Mouse (Mus musculus) neutrophil, adult 5-6 weeks (primary cell): ENCODE measurements at regions not wholly inside any gene's neighbourhood (a gene's known extent, or its start where the extent isn't known, plus 50 kb on each side); places are given as distances from the start of the nearest gene placed in this dataset.

Experiments used
- ATAC-seq: fragments of 151-379, 151-347 bp; 2 replicates; pipeline ENCODE4 v1.8.0; 2017; ENCODE audit warnings: mild to moderate bottlenecking, moderate TSS enrichment; ENCODE audit not compliant: insufficient number of reproducible peaks, poor library complexity, low FRiP score, severe bottlenecking; ENCODE audit errors: extremely low read depth

GRCm38 (mm10) chr2:178692231-178692630 is 261.9 kb downstream of the Cdh26 start:
- ATAC-seq: no peak

DNA sequence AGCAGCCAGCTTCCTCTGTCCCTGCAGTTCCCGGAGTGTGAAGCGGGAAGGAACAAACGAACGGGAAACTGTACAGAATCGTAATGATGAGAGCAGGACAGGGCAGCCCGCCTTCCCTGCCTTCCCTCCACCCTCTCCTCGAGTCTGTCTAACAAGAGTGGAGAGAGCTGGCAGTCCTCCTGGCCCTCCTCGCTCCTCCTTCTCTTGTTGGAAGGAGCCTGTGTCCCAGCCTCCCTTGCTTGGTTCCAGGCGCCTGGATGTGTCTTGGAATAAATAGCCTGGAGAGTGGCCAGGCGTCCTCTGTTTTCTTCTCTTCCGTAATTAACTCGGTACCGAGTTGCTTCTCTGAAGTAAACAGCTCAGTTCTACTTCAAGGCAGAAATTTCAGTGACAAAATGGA is 268.3 kb downstream of the Cdh26 start:
- ATAC-seq: no peak

GRCm38 (mm10) chr2:178700825-178701224 is 270.5 kb downstream of the Cdh26 start:
- ATAC-seq: no peak

DNA sequence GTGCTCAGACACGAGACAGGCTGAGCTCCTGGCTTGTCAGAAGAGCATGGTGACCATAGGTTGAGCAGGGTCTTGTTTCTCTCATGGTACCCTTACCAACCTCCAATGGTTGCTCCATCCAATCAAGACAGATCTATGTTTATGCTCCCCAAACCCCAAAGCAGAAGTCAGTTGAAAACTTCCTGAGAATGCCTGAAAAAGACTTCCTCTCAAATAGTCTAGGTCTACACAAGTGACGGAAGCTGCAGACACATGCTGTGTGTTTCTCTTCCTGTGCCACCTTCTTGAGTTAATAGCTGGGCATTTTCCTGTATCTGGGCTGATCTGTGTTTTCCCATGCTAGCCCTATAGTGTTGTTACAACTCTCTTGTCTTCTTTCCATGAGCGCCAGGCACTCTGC is 274.2 kb downstream of the Cdh26 start:
- ATAC-seq: no peak

DNA sequence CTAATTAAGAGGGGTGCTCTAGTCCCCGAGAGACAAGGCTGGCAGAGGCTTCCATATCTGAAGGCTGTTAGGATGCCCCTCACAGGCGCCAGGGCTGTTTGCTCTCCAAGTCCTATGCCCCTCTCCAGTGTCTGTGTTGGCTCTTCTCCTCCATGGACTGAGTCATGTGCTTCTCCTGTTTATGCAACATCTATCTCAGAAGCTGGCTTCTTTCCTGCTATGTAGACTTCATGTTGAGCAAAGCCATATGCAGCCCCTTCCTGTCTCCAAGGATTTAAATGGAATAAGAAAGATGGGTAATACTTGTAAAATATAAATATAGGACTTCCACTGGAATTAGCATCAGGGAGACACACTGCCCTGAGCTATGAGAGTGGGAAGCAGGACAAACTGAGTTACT is 278.3 kb downstream of the Cdh26 start:
- ATAC-seq: no peak

GRCm38 (mm10) chr2:178709192-178709881 is 279.0 kb downstream of the Cdh26 start:
- ATAC-seq: no peak

- ATAC-seq: no peak
Observed at GRCm38 (mm10) chr2:178710001-178710400, 279.7 kb downstream of the Cdh26 start.

- ATAC-seq: no peak
Observed at GRCm38 (mm10) chr2:178711587-178712080, 281.3 kb downstream of the Cdh26 start.

DNA sequence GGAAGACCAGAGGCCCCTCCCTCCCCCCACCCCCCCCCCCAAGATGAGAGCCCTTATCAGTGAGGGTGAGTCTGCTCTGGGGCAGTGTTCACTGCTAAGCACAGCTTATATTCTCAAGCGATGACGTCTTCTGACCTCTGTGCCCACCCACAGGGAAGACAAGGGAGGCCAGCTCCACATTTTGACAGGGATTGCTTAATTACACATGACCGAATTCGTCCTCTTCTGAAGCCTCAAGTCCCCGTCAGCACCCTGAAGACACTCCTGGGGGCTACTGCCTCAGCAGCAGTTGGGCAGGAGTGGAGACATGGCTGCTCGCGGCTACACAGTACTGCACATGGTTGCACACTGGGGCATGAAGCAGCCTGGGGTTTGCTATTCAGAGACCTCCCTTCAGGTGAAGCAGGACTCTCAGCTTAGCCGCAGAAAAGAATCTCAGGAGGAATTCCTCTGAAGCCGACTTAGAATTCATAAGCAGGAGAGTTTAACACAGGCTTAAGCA is 282.1 kb downstream of the Cdh26 start:
- ATAC-seq: no peak

DNA sequence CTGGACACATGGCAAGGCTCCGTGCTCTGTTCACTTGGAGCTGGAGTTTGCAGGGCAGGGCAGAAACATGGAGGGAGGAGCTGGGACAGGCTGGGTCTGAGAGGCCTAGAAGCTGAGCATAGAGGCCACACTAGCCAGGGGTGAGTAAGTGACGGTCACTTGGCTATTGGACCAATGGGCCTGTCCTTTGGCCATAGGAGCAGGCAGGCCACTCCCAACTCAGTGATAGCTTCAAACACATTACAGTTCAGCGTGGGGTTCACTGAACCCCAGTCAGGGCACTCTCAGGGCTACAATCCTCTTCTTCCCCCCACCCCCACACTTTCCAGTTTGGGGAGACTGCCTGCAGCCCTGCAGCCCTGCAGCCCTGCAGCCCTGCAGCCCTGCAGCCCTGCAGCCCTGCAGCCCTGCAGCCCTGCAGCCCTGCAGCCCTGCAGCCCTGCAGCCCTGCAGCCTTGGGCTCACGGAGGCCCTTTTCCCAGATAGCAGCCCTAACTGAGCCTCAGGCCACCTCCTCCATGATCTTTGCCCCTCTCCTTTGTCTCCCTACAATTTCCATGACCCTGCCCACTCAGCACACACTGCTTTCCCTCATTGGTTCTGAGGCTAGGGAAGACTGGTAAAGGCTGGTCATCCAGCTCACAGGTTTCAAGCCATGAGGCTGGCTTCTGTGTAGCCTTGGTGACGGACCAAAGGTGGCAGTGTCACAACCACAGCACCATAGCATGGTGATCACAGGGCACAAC is 285.3 kb downstream of the Cdh26 start:
- ATAC-seq: no peak

DNA sequence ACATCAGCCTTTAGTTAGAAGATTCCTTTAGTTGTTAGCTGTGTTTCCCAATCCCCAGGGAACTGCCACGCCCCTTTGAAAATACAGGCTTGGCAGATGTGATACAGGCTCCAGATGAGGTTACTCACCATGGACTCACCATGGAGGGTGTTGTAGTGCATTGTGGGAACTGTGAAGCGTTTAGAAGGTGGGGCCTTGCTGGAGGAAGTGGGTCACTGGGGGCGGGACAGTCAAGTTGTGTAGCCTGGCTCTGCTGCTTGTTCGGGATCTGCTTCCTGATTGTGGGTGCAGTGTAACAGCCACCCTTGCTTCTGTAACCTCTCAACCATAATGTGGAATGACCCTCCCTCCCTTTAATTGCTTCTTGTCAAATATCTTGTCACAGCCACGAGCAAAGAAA is 287.7 kb downstream of the Cdh26 start:
- ATAC-seq: no peak

DNA sequence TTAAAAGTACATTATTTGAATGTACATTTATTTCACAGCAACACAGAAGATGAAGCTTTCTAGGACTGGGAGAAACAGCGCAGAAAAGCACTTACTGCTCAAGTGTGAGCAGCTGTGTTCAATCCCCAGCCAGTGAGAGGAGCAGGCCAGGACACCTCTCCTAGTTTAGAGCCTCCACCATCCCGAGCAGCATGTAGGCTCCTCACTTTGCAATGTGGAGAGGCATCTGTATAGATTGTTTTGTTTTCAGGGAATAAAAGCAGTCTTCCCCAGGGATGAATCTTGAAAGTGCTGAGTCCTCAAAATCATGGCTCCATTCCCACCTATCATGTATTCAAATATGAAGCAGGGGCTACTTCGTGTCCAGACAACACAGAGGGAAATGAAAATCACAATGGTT is 293.1 kb downstream of the Cdh26 start:
- no peak for ATAC-seq

DNA sequence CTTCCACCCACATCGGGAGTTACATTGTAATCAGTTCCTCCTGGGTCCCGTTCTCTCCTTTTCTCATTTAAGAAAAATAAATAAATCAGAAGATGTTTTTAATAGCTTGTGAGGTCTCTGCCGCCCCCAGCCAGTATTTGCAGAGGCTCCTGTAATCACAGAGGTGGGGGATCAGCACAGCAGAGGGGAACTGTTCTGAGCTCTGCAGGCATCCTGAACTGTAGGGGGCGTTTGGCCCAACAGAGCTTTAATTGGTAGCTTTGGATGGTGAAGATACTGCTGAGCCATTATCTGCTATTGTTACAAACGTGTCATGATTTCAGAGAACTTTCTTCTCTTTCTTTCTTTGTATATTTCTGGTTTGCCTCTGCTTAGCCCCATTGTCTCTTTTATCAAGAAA is 293.9 kb downstream of the Cdh26 start:
- ATAC-seq: no peak

- no peak for ATAC-seq
Observed at GRCm38 (mm10) chr2:178727930-178728793, 297.8 kb downstream of the Cdh26 start.

GRCm38 (mm10) chr2:178728794-178729120 is 298.4 kb downstream of the Cdh26 start:
- no peak for ATAC-seq

DNA sequence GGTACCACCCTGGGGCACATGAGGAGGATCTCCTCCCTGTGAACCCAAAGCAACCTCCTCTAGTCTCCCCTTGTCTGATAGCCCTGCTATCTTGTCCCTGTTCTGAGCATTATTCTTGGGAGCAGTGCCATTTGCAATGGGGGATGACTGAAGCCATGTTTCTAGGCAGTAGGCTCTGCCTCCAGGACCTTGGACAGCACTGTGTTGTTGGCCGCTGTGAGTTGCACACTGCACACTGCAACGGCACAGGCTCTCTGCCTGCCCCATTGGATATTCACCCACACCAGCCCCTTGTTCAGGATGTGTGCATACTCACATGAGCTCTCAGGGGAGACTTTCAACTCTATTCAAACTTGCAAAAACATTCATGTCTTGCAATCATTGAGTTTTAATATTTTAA is 304.8 kb downstream of the Cdh26 start:
- ATAC-seq: no peak

GRCm38 (mm10) chr2:178744617-178745016 is 314.3 kb downstream of the Cdh26 start:
- no peak for ATAC-seq

GRCm38 (mm10) chr2:178745296-178746015 is 315.1 kb downstream of the Cdh26 start:
- ATAC-seq: no peak

DNA sequence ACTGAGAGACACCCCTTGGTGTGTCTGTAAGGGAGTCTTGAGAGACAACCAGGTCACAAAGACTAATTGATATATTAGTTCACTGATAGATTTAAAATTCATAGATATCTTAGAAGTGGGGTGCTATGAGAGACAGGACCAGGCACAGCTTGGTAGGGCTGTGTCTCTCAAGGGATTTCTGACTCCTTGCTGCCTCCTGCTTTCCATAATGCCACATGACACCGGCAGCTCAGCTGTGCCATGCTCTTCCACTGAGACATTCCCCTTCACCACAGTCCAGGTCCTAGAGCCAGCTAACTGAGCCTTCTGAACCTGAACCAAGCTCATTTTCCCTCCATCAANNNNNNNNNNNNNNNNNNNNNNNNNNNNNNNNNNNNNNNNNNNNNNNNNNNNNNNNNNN is 320.9 kb downstream of the Cdh26 start:
- ATAC-seq: no peak
